Mouse (Mus musculus) central nervous system, embryonic 14 days (tissue): ENCODE results near the gene Mdk. TPM values are rescaled to one million over a fixed set of nuclear protein-coding genes. Genes with fewer than 3 reads are reported as not detected.

Source experiments
- polyA plus RNA-seq: library from polyadenylated mRNA; depleted of rRNA; stranded (reverse); fragments of >200 nt; gene quantifications from 2 replicates; pipeline ENCODE4 v1.2.3, GENCODE M21; 2012; rRNA removed

The Mdk gene
- 347 and 487 TPM in 2 replicates for polyA plus RNA-seq

DNA sequence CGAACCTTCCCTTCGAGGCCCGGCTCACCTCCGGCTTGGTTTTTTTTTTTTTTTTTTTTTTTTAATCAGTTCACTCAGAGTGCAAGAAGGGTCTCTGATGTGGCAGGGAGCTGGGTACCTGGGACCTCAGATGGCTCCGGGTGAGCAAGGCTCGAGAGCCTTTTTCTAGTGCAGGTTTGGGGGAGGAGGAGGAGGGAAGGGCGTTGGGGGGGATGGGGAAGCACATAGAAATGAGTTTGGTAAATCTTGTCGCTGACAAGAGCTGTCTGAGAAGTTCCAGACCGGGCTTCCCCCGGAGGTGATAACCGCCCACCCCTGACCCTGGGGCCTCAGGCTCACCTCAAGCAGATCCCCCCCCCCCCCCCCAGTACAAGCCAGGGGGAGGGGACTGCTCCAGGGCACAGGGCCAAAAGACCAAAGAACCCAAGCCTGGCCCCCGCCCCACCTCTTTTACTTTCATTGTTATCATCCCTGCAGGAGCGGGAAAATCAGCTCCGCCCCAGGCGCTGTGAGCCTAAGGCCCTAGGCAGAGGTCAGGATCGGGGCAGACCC lies at the start of gene Mdk:
Mdk (minus strand) TSS at position 138 of the 552 bp plus-strand sequence.

DNA sequence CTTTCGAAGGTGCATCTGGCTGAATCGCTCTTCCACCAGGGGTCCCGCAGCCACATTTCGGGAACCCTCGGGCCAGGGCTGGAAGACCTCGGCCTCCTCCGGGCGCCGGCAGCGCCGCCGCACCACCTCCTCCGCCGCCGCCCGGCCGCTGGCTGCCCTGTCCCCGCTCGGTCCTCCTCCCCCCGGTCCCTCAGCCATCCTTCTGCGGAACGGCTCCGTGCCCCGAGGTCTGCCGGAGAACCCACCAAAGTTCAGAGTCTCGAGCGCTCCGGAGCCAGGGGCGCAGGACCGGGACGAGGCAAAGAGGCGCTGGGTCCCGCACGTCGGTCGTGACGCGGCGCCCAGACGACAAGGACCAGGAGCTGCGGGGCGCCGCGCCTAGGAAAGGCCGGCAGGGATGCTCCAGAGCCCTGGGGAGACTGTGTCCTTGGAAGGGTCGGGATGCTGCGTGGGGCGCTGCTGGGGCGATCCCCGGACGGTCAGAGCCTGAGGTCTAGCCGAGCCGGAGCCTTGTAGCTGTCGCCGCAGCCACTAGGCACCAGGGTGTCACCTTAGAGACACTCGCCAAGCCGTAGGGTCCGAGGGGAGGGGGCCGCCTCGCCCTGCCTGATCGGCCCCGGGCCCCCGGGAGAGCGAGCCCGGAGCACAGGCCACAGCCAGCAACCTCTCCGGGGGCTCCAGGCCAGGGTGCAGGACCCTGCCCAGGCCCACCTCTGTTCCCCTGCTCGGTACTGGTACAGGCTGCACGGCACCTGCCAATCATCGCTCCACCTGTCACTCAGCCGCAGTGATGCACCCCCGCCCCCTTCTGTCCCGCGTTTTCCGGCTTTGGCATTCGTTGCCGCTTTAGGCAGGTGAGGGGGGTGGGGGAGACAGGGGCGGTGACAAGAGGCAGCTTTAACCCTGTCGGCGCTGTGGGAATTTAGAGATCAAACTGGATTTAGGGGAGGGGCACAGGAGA lies 43.8 kb upstream of the Mdk start, which contains the start of gene Dgkz:
Dgkz (minus strand) TSS at position 284 of the 961 bp plus-strand sequence.

DNA sequence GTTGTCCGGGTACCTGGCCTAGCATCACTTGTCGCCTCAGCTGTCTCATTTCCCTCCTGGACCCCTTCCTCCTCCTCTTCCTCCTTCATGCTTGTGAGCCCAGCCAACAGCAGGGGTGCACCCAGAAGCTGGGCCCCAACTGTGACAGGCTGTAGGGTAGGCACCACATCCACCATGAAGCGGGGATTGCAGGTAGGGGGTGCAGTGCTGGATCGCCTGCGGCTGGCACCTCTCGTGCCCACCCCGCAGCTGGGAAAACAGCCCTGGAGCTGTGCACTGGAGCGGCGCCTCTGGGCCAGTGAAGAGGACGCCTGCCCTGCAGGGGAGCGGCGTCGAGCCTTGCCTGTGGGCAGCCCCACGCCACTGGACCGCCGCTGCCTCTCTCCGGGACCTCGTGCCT lies 13.4 kb upstream of the Mdk start, which contains the start of gene Gm9821:
Gm9821 (plus strand) TSS at position 221 of the 400 bp plus-strand sequence.

DNA sequence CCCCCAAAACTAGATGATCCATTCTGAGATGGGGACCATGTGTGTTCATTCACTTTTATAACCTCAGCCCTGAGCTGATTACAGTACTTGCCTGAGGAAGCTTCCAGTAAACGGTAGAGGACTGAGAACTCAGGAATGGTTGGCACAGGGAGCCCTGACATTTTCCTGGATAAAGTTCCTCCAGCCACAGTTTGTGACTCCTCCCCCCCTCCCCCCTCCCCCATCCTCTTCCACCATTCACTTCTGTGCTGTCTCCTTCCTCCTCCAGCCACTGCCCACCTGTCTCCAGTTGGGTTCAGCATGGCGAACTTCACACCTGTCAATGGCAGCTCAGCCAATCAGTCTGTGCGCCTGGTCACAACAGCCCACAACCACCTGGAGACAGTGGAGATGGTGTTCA lies 5.1 kb downstream of the Mdk start, which contains the start of gene Chrm4:
Chrm4 (plus strand) TSS at position 301 of the 400 bp plus-strand sequence.

Other genes with a start within 250 kb of the Mdk start
- gene Atg13, start 221.7 kb downstream of the Mdk start, polyA plus RNA-seq: 52.7 and 58.6 TPM in 2 replicates
- 7.6 and 7.8 TPM in 2 replicates for gene Harbi1, start 221.4 kb downstream of the Mdk start, polyA plus RNA-seq
- 29.1 and 32.4 TPM in 2 replicates for gene Ambra1, start 202.2 kb downstream of the Mdk start, polyA plus RNA-seq
- 1.4 TPM in 2 replicates for gene Chrm4, start 5.0 kb downstream of the Mdk start, polyA plus RNA-seq
- not detected in 2 replicates for gene Gm9821, start 13.4 kb upstream of the Mdk start, polyA plus RNA-seq
- gene Dgkz, start 43.6 kb upstream of the Mdk start, polyA plus RNA-seq: 96.8 and 104 TPM in 2 replicates
- gene Creb3l1, start 92.2 kb upstream of the Mdk start, polyA plus RNA-seq: 2.7 and 7.9 TPM in 2 replicates
- 85.9 and 87.7 TPM in 2 replicates for gene Phf21a, start 160.8 kb upstream of the Mdk start, polyA plus RNA-seq